Mouse (Mus musculus): ENCODE results near the gene Ccdc24. TPM values are rescaled to one million over a fixed set of nuclear protein-coding genes. Genes with fewer than 3 reads are reported as not detected.

Ccdc24 gene
- total and polyA plus RNA-seq, 3 experiments: not detected

DNA sequence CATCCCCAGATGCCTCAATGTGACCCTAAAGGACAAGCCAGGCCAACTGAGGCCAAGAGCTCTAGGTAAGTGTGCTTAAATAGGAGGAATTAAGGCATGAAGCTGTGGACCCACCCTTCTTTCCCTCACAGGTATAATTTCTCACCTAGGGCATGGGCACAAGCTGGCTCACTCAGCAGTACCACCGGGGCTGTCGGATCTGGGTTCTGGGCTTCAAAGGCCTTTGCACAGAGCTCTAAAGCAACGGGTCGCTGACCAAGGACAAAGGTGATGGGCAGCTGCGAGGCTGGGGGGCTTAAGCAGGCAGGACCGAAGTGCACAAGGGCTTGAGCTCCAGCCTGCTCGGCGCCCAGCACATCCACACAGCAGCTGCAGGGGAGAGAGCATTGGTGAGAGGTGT is 18.4 kb upstream of the Ccdc24 start:
- Histone ChIP-seq H3K9me3 (replicated peaks) (no peaks in the 10 kb centered on the region), H3K27me3 (ENCODE audit: insufficient read depth, low read length) (no peaks in the 10 kb centered on the region), H3K4me3 (ENCODE audit: low read depth, low read length) (peak overlapping the region; percentile 89), H3K4me1 (ENCODE audit: insufficient read depth, low read depth, low read length) (peaks cover 44% of the 10 kb centered on the region), H3K36me3 (replicated peaks) (peaks cover 63% of the 10 kb centered on the region)
- TF ChIP-seq TAL1 (conservative IDR thresholded peaks at IDR 0.05; ENCODE audit: low read depth, low read length): no peak
- no peak for TF ChIP-seq POLR2AphosphoS5 (IDR thresholded peaks at IDR 0.05; ENCODE audit: insufficient replicate concordance, low read depth, low read length)
- TF ChIP-seq GATA2 (IDR thresholded peaks at IDR 0.05; ENCODE audit: borderline replicate concordance, low read depth, low read length): no peak
- no peak for TF ChIP-seq GATA1 (IDR thresholded peaks at IDR 0.05; ENCODE audit: borderline replicate concordance, low read length)
- TF ChIP-seq CTCF (IDR thresholded peaks at IDR 0.05; ENCODE audit: low read depth, low read length): no peak
- ATAC-seq (ENCODE audit: extremely low read depth, insufficient number of reproducible peaks, low FRiP score, poor library complexity, severe bottlenecking): no peak
- no peak for DNase-seq (ENCODE audit: low spot score)

DNA sequence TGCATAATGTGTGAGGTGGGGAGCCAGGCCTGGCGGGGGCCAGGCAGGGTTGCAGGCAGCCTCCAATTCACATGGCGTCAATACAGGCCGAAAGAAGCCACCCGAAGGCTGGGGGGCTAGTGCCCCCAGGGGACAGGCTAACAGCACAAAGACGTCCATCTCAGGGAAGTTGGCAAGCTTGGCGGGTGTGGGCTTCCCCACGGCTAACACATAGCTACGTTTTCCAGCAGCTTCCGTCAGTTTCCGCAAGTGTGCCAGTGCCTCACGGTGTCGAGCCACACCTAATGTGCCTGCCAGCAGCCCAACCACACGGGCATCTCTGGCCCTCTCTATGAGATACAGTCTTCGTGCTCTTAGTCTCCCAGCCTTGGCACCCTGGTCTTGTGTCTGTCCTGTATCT is 17.7 kb upstream of the Ccdc24 start:
- Histone ChIP-seq H3K9me3 (replicated peaks) (no peaks in the 10 kb centered on the region), H3K4me3 (ENCODE audit: low read depth, low read length) (no peak overlapping the region), H3K27me3 (ENCODE audit: insufficient read depth, low read length) (no peaks in the 10 kb centered on the region), H3K4me1 (ENCODE audit: insufficient read depth, low read depth, low read length) (peaks cover 51% of the 10 kb centered on the region), H3K36me3 (replicated peaks) (peaks cover 63% of the 10 kb centered on the region)
- no peak for ATAC-seq (ENCODE audit: extremely low read depth, insufficient number of reproducible peaks, low FRiP score, poor library complexity, severe bottlenecking)
- TF ChIP-seq CTCF (IDR thresholded peaks at IDR 0.05; ENCODE audit: low read depth, low read length) (no peak), POLR2AphosphoS5 (IDR thresholded peaks at IDR 0.05; ENCODE audit: insufficient replicate concordance, low read depth, low read length) (no peak), GATA2 (IDR thresholded peaks at IDR 0.05; ENCODE audit: borderline replicate concordance, low read depth, low read length) (no peak), TAL1 (conservative IDR thresholded peaks at IDR 0.05; ENCODE audit: low read depth, low read length) (no peak), GATA1 (IDR thresholded peaks at IDR 0.05; ENCODE audit: borderline replicate concordance, low read length) (no peak)
- DNase-seq (ENCODE audit: low spot score): no peak

DNA sequence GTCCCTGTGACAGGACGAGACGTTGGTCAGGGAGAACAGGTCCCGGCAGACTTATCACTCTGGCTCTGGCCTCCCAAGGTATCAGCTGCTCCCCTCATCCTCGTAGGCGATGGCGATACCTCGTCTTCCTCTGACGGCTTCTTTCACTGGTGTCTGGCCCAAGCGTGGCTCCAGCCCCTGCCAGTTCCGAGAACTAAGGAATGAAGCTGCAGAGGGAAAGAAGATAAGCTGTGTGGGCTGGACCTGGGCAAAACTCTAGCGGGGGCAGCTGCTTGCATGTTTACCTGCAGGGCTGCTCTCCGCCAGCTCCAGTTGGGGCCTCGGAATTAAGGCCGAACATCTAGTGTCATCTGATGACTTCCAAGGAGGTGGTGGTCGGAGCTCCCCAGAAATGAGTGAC is 17.1 kb upstream of the Ccdc24 start:
- DNase-seq (ENCODE audit: low spot score) (no peak), ATAC-seq (ENCODE audit: extremely low read depth, insufficient number of reproducible peaks, low FRiP score, poor library complexity, severe bottlenecking) (no peak)
- Histone ChIP-seq H3K4me1 (ENCODE audit: insufficient read depth, low read depth, low read length) (peaks cover 56% of the 10 kb centered on the region), H3K4me3 (ENCODE audit: low read depth, low read length) (no peak overlapping the region), H3K27me3 (ENCODE audit: insufficient read depth, low read length) (no peaks in the 10 kb centered on the region), H3K36me3 (replicated peaks) (peaks cover 63% of the 10 kb centered on the region), H3K9me3 (replicated peaks) (no peaks in the 10 kb centered on the region)
- no peak for TF ChIP-seq GATA2 (IDR thresholded peaks at IDR 0.05; ENCODE audit: borderline replicate concordance, low read depth, low read length)
- TF ChIP-seq GATA1 (IDR thresholded peaks at IDR 0.05; ENCODE audit: borderline replicate concordance, low read length): no peak
- TF ChIP-seq CTCF (IDR thresholded peaks at IDR 0.05; ENCODE audit: low read depth, low read length): no peak
- TF ChIP-seq TAL1 (conservative IDR thresholded peaks at IDR 0.05; ENCODE audit: low read depth, low read length): no peak
- no peak for TF ChIP-seq POLR2AphosphoS5 (IDR thresholded peaks at IDR 0.05; ENCODE audit: insufficient replicate concordance, low read depth, low read length)

DNA sequence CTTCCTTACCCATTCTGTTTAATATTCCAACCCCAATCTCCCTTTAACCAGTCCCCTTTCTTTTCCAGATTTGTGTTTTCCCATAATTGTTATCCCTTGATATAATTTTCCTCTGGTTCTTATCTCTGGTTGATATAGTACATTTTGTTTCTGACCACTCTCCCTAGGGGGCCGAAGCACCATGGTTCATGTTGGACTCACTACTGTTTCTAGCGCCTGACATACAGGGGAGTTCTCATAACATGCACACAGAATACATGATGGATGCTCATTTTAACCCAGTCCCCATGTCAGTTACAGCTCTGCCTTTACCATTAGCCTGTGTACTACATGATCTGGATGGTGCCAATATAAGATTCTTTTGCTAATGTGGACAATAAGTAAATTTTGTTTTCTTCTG is 15.6 kb upstream of the Ccdc24 start:
- no peaks in the 10 kb centered on the region for H3K9me3 ChIP-seq (replicated peaks)
- peaks cover 9% of the 10 kb centered on the region for H3K27me3 ChIP-seq (ENCODE audit: insufficient read depth, low read length)
- peak overlapping the region; percentile 95; the same call in 1 of the 2 replicates for H3K4me3 ChIP-seq (ENCODE audit: low read depth, low read length)
- no peak for TF ChIP-seq CTCF (IDR thresholded peaks at IDR 0.05; ENCODE audit: low read depth, low read length)
- TF ChIP-seq POLR2AphosphoS5 (IDR thresholded peaks at IDR 0.05; ENCODE audit: insufficient replicate concordance, low read depth, low read length): no peak
- no peak for TF ChIP-seq GATA2 (IDR thresholded peaks at IDR 0.05; ENCODE audit: borderline replicate concordance, low read depth, low read length)
- no peak for TF ChIP-seq GATA1 (IDR thresholded peaks at IDR 0.05; ENCODE audit: borderline replicate concordance, low read length)
- no peak for TF ChIP-seq TAL1 (conservative IDR thresholded peaks at IDR 0.05; ENCODE audit: low read depth, low read length)
- ATAC-seq (ENCODE audit: extremely low read depth, insufficient number of reproducible peaks, low FRiP score, poor library complexity, severe bottlenecking): no peak
- H3K4me1 ChIP-seq (ENCODE audit: insufficient read depth, low read depth, low read length): peaks cover 64% of the 10 kb centered on the region
- H3K36me3 ChIP-seq (replicated peaks): peaks cover 63% of the 10 kb centered on the region
- DNase-seq (ENCODE audit: low spot score): no peak

DNA sequence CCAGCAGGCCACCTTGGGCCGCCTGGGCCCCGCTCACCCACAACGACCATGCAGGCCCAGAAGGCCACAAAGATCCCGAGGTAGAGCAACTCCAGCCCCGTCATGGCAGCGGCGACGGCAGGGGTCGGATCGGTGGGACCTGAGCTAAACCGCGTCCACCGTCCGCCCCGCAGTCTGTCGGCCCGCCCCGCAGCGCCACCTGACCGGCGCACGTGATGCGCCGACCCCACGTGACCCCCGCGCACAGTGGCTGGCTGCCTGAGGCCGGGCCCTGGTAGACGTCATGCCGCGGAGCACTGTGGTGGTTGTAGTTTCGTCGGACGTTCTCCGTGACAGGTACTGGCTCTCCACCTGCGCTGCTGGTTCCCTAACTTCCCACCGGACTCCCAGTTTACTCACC is 14.8 kb upstream of the Ccdc24 start, which contains the start of gene Atp6v0b:
Gene Atp6v0b (minus strand): TSS at position 201 of the 400 bp plus-strand sequence.
- Histone ChIP-seq H3K9me3 (replicated peaks) (no peaks in the 10 kb centered on the region), H3K4me1 (ENCODE audit: insufficient read depth, low read depth, low read length) (peaks cover 66% of the 10 kb centered on the region), H3K36me3 (replicated peaks) (peaks cover 63% of the 10 kb centered on the region), H3K4me3 (ENCODE audit: low read depth, low read length) (peak within 1 kb of the TSS; percentile 95), H3K27me3 (ENCODE audit: insufficient read depth, low read length) (peaks cover 17% of the 10 kb centered on the region)
- DNase-seq (ENCODE audit: low spot score): peak; percentile 99
- TF ChIP-seq CTCF (IDR thresholded peaks at IDR 0.05; ENCODE audit: low read depth, low read length): no peak
- no peak for TF ChIP-seq TAL1 (conservative IDR thresholded peaks at IDR 0.05; ENCODE audit: low read depth, low read length)
- TF ChIP-seq POLR2AphosphoS5 (IDR thresholded peaks at IDR 0.05; ENCODE audit: insufficient replicate concordance, low read depth, low read length): no peak
- TF ChIP-seq GATA1 (IDR thresholded peaks at IDR 0.05; ENCODE audit: borderline replicate concordance, low read length): no peak
- no peak for TF ChIP-seq GATA2 (IDR thresholded peaks at IDR 0.05; ENCODE audit: borderline replicate concordance, low read depth, low read length)
- peak; percentile 74 for ATAC-seq (ENCODE audit: extremely low read depth, insufficient number of reproducible peaks, low FRiP score, poor library complexity, severe bottlenecking)

DNA sequence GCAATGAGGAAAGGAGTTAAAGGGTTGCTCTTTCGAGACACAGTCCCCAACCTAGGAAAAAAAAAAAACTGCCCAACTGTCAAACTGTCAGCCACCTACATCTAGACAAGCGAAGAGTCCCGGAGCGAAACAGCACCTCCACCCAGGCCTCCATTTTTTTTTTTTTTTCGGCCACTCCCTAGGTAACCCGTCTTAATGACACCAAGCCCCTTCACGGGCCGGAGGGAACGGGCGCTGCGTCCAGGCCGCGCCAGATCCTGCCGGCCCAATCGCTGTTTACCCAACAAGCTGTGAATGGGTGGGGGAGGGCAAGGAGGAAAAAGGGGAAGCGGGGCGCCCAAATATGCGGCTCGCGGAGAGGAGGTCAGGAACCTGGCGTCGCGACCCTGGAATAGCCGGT is 14.3 kb upstream of the Ccdc24 start:
- DNase-seq (ENCODE audit: low spot score): peak; percentile 83
- TF ChIP-seq TAL1 (conservative IDR thresholded peaks at IDR 0.05; ENCODE audit: low read depth, low read length): no peak
- TF ChIP-seq GATA2 (IDR thresholded peaks at IDR 0.05; ENCODE audit: borderline replicate concordance, low read depth, low read length): no peak
- no peak for TF ChIP-seq GATA1 (IDR thresholded peaks at IDR 0.05; ENCODE audit: borderline replicate concordance, low read length)
- no peak for TF ChIP-seq POLR2AphosphoS5 (IDR thresholded peaks at IDR 0.05; ENCODE audit: insufficient replicate concordance, low read depth, low read length)
- TF ChIP-seq CTCF (IDR thresholded peaks at IDR 0.05; ENCODE audit: low read depth, low read length): no peak
- H3K4me1 ChIP-seq (ENCODE audit: insufficient read depth, low read depth, low read length): peaks cover 63% of the 10 kb centered on the region
- H3K9me3 ChIP-seq (replicated peaks): no peaks in the 10 kb centered on the region
- peaks cover 63% of the 10 kb centered on the region for H3K36me3 ChIP-seq (replicated peaks)
- peak; percentile 16; the same call in 1 of the 2 replicates for ATAC-seq (ENCODE audit: extremely low read depth, insufficient number of reproducible peaks, low FRiP score, poor library complexity, severe bottlenecking)
- H3K27me3 ChIP-seq (ENCODE audit: insufficient read depth, low read length): peaks cover 21% of the 10 kb centered on the region
- peak overlapping the region; percentile 95 for H3K4me3 ChIP-seq (ENCODE audit: low read depth, low read length)
